Mouse (Mus musculus) adrenal gland (tissue): ENCODE results near the gene Pcsk4.

Experiments
- intact Hi-C: fragments of 180-260 bp; cut with DNase I; formaldehyde crosslinking; loops from one replicate; pipeline ENCODE4 v1.15.1; 2025

The Pcsk4 gene

GRCm38 (mm10) chr10:80300672-80301181 lies 28.6 kb downstream of the Pcsk4 start:
- intact Hi-C loops = no loop called here

- intact Hi-C loops = no loop called here
These were observed 29.5 kb downstream of the Pcsk4 start for GRCm38 (mm10) chr10:80299824-80300223.

- intact Hi-C loops = no loop called here
These were observed 30.0 kb downstream of the Pcsk4 start for GRCm38 (mm10) chr10:80299301-80299700.

- intact Hi-C loops = no loop called here
These were observed 30.6 kb downstream of the Pcsk4 start for GRCm38 (mm10) chr10:80298571-80299281.

- intact Hi-C loops = no loop called here
These were observed 31.7 kb downstream of the Pcsk4 start for GRCm38 (mm10) chr10:80297526-80298133.

GRCm38 (mm10) chr10:80296824-80297223 lies 32.5 kb downstream of the Pcsk4 start:
- intact Hi-C loops = no loop called here

- intact Hi-C loops = loop anchor here (2.0 kb wide), 1 partner anchor 53 kb away; the partner anchor contains the start of gene Adamtsl5
These were observed 33.5 kb downstream of the Pcsk4 start, which contains the start of gene Apc2 for GRCm38 (mm10) chr10:80295618-80296425. Apc2 (plus strand) TSS chr10:80295977.

GRCm38 (mm10) chr10:80294788-80295303 lies 34.5 kb downstream of the Pcsk4 start:
- intact Hi-C loops = loop anchor here (2.0 to 5.0 kb wide), 2 partner anchors 54 to 77 kb away; partner anchors contain the start of gene Adamtsl5

GRCm38 (mm10) chr10:80294311-80294710 lies 35.0 kb downstream of the Pcsk4 start:
- intact Hi-C loops = loop anchor here (2.0 to 5.0 kb wide), 2 partner anchors 54 to 78 kb away; partner anchors contain the start of gene Adamtsl5

- intact Hi-C loops = loop anchor here (5.0 kb wide), 1 partner anchor 79 kb away; no protein-coding TSS in a partner anchor
These were observed 36.0 kb downstream of the Pcsk4 start for GRCm38 (mm10) chr10:80293325-80293724.

GRCm38 (mm10) chr10:80292251-80293146 lies 36.8 kb downstream of the Pcsk4 start, which contains the start of gene Rps15:
Rps15 (plus strand) TSS chr10:80292453.
- intact Hi-C loops = loop anchor here (5.0 kb wide), 1 partner anchor 80 kb away; no protein-coding TSS in a partner anchor

- intact Hi-C loops = no loop called here
These were observed 40.6 kb downstream of the Pcsk4 start for GRCm38 (mm10) chr10:80288657-80289056.

- intact Hi-C loops = no loop called here
These were observed 41.2 kb downstream of the Pcsk4 start for GRCm38 (mm10) chr10:80288097-80288496.

- intact Hi-C loops = no loop called here
These were observed 43.9 kb downstream of the Pcsk4 start for GRCm38 (mm10) chr10:80285222-80286070.

- intact Hi-C loops = no loop called here
These were observed 46.5 kb downstream of the Pcsk4 start for GRCm38 (mm10) chr10:80282481-80283441.

- intact Hi-C loops = no loop called here
These were observed 47.4 kb downstream of the Pcsk4 start for GRCm38 (mm10) chr10:80281921-80282371.

GRCm38 (mm10) chr10:80281304-80281703 lies 48.0 kb downstream of the Pcsk4 start:
- intact Hi-C loops = no loop called here

- intact Hi-C loops = no loop called here
These were observed 50.0 kb downstream of the Pcsk4 start for GRCm38 (mm10) chr10:80279273-80279672.
